Mouse (Mus musculus) left cerebral cortex, postnatal 25 days (tissue): ENCODE measurements around the gene Tsks. TPM values are rescaled to one million over a fixed set of nuclear protein-coding genes. Genes with fewer than 3 reads are reported as not detected.

Source experiments
- DNase-seq, 2 experiments: peaks; one replicate each; pipeline ENCODE4 v3.0.0; 2022; ENCODE audit warnings: low spot score in 2 of 2, mixed read lengths in 1 of 2
- intact Hi-C: fragments of 180-260 bp; cut with DNase I; formaldehyde crosslinking; loops from one replicate; pipeline ENCODE4 v1.15.1; 2025
- total RNA-seq, 2 experiments: library from RNA; stranded (reverse); gene quantifications; 2 replicates each; pipeline ENCODE4 v1.2.3; 2021

Gene Tsks
- total RNA-seq, 2 experiments from 2014 or later = 1.6 to 3.6 TPM

DNA sequence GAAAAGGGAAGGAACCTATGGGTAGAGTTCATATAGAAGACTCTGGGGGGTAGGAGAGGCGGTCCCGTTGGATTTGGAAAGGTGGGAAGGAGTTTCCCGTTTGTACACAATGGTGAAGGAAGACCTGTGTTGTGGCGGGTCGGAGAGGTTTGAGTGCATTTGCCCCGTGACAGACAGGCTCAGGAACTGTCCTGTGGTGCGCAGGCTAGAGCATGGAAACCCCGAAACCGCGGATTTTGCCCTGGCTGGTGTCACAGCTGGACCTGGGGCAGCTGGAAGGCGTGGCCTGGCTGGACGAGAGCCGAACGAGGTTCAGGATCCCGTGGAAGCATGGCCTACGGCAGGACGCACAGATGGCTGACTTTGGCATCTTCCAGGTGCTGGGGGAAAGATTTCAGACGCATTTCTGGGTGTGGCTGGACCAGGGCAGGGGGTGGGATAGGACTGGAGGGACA, 55.5 kb downstream of the Tsks start, which contains the start of gene Bcl2l12:
TSS of gene Bcl2l12 (minus strand) at position 212 of the 455 bp plus-strand sequence.
- intact Hi-C loops = loop anchor here (2.0 kb wide), 1 partner anchor 16 kb away; no protein-coding TSS in a partner anchor
- DNase-seq = no peak

DNA sequence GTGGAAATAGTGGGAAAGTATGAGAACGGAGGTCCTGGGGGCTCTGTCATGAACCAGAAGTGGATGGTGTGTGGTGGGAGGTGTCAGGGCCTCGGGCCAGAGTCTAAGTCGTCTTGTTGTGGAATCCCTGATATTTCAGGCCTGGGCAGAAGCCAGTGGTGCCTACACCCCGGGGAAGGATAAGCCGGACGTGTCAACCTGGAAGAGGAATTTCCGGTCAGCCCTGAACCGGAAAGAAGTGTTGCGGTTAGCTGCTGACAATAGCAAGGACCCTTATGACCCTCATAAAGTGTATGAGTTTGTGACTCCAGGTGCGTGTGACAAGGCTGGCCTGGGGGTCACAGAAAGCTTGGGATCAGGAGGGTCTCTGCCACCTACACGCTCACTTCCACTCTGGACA, 56.7 kb downstream of the Tsks start:
- no peak for DNase-seq
- intact Hi-C loops = loop anchor here (2.0 kb wide), 1 partner anchor 15 kb away; no protein-coding TSS in a partner anchor

DNA sequence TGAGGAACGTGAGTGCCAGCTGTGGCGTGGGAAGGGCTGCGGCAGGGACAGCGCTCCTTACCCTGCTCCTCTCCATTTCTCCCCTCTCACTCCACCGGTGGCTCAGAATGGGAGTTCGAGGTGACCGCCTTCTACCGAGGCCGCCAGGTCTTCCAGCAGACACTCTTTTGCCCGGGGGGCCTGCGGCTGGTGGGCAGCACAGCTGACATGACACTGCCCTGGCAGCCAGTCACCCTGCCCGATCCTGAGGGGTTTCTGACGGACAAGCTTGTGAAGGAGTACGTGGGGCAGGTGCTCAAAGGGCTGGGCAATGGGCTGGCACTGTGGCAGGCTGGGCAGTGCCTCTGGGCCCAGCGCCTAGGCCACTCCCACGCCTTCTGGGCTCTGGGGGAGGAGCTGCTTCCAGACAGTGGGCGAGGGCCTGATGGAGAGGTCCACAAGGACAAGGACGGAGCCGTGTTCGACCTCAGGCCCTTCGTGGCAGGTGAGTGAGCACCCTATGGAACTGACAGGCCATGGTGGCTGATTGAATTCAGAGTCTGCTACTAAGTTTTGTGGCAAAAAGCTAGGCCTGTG, 57.6 kb downstream of the Tsks start:
- intact Hi-C loops = no loop called here
- no peak for DNase-seq

DNA sequence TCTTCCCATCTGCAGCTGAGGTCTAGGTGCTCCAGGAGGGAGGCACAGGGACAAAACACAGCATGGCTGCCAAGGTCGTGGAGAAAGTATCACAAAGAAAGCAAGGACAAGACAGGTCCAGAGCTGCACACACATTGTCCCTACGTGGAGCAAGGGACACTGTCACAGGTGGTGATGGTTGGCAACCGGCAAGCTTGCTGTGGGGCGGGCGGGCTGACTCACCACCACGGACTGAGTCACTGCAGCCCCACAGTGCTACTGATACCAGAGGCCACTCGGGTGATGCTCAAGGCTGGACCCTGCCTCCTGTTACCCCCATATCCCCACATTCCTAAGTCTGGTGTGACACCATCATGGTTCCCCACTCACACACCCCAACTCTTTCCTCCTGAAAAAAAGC, 59.4 kb downstream of the Tsks start:
- DNase-seq = no peak
- intact Hi-C loops = no loop called here

DNA sequence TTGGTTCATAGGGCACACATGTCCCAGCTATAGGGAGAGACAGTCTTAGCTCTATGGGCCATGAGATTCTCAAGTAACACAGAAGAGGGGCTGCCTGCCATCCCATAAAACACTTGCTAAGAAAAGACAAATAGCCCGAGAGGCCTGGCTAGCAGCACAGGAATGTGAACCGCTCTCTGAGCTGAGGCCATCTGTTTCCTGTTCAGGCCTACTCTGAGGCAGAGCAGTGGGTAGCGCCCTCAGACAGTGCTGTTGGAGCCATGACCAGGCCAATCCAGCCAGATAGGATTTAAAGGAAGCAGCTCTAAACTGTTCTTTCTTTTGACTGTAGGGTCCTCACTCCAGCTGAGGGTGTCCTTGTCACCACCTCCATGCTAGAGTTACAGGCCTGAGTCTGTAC, 61.5 kb downstream of the Tsks start:
- no peak for DNase-seq
- intact Hi-C loops = no loop called here

DNA sequence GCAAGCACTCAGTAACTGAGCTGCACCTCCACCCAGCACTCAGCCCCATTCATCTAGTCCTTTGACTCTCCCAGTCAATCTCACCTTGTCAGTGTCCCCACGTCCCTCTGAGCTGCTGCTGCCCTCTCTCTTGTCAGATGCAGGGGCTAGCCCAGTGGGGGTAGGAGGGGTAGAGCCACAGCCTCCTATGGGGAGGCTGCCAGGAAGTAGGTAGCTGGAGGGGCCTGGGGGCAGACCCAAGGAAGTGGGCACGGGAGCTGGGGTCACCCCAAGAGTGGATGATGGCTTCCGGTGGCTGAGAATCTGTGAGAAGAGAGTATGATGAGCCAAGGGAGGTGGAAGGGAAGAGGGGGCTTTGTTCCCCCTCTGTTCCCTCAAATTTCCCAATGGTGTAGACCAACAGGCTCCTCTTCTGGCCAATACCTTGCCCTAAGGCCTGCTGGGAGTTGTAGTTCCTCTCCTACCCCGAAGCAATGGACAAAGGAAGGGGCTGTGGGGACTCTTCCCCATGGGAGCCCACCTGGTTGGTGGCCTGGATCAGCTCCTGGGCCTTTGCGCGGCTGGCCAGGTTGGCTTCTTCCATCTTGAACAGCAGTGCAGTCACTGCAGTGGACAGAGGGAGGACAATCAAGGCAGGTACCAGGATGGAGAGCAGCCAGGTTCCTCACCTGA, 62.5 kb downstream of the Tsks start:
- no peak for DNase-seq
- intact Hi-C loops = no loop called here

DNA sequence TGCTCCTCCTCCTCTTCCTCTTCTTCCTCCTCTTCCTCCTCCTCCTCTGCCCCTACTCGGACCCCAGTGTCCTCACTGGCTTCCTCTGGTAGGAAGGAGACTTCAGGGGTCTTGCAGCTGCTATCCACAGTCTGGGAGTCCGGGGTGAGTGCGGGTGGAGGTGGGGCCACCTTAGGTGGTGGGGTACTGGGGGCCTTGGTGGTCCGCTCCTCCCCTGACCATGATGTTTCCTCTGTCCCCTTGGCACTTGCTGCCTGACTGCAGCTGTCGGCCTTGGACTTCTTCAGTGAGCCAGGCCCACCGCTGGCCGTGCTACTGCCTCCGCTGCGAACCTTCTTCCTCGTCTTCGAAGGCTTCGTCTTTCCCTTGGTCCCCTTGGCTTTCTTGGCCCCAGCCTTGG, 63.5 kb downstream of the Tsks start:
- DNase-seq = no peak
- intact Hi-C loops = no loop called here

DNA sequence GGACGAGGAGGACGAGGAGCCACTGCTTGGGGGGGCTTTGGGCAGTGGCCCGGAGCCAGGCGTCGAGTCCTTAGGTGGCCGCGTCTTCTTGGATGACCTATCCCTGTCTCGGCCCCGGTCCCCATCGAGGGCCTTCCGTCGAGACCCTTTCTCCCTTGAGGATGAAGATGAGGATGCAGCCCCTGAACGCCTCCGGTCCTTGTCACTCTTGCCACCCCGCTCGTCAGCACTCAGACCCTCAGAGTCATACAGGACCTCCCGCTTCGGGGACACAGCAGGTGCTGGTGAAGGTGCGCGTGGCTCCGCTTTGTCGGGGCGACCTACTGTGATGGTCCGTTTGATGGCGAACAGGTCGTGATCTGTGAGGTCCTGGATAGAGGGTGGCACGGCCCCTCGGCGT, 64.1 kb downstream of the Tsks start:
- intact Hi-C loops = no loop called here
- DNase-seq = no peak

Other genes starting within 250 kb of the Tsks start
- not detected for gene Izumo2, start 234.5 kb upstream of the Tsks start, total RNA-seq
- gene Vrk3, start 194.8 kb upstream of the Tsks start, total RNA-seq = 10 to 100 TPM; 26.0 to 29.4 TPM
- under 1 TPM; 0.41 to 0.78 TPM for gene Zfp473, start 192.2 kb upstream of the Tsks start, total RNA-seq
- 10 to 100 TPM; 27.3 to 30.4 TPM for gene Nup62, start 127.1 kb upstream of the Tsks start, total RNA-seq
- gene Il4i1, start 126.8 kb upstream of the Tsks start, total RNA-seq = 1 to 10 TPM; 1.9 to 2.4 TPM
- gene Atf5, start 126.5 kb upstream of the Tsks start, total RNA-seq = 10 to 100 TPM; 23.3 to 25.5 TPM
- 10 to 100 TPM; 78.5 to 79.1 TPM for gene Akt1s1, start 94.2 kb upstream of the Tsks start, total RNA-seq
- 10 to 100 TPM; 61.6 to 72.9 TPM for gene Tbc1d17, start 94.1 kb upstream of the Tsks start, total RNA-seq
- gene Pnkp, start 86.1 kb upstream of the Tsks start, total RNA-seq = 10 to 100 TPM; 26.4 to 27.3 TPM
- gene Ptov1, start 73.4 kb upstream of the Tsks start, total RNA-seq = 100 to 1,000 TPM; 286 to 287 TPM
- gene Med25, start 50.5 kb upstream of the Tsks start, total RNA-seq = 10 to 100 TPM; 88.8 to 89.5 TPM
- 10 to 100 TPM; 20.7 to 25.5 TPM for gene Fuz, start 47.1 kb upstream of the Tsks start, total RNA-seq
- 100 to 1,000 TPM; 325 to 334 TPM for gene Ap2a1, start 13.7 kb upstream of the Tsks start, total RNA-seq
- gene Cpt1c, start 31.6 kb downstream of the Tsks start, total RNA-seq = 10 to 100 TPM; 89.3 to 95.9 TPM
- gene Prmt1, start 43.4 kb downstream of the Tsks start, total RNA-seq = 100 to 1,000 TPM; 140 to 163 TPM
- 10 to 100 TPM; 31.4 to 42.7 TPM for gene Irf3, start 54.4 kb downstream of the Tsks start, total RNA-seq
- 1 to 10 TPM; 2.7 TPM for gene Bcl2l12, start 55.5 kb downstream of the Tsks start, total RNA-seq
- 100 to 1,000 TPM; 161 to 163 TPM for gene Scaf1, start 73.2 kb downstream of the Tsks start, total RNA-seq
- 10 to 100 TPM; 12.0 to 13.8 TPM for gene Rras, start 74.8 kb downstream of the Tsks start, total RNA-seq
- gene Prr12, start 109.7 kb downstream of the Tsks start, total RNA-seq = 10 to 100 TPM; 59.1 to 65.5 TPM
- 10 to 100 TPM; 48.5 to 53.0 TPM for gene Nosip, start 119.2 kb downstream of the Tsks start, total RNA-seq
- gene Prrg2, start 119.5 kb downstream of the Tsks start, total RNA-seq = 1 to 10 TPM; 7.3 to 7.6 TPM
- 1 to 10 TPM; 5.3 to 6.0 TPM for gene Rcn3, start 149.0 kb downstream of the Tsks start, total RNA-seq
- gene Fcgrt, start 160.6 kb downstream of the Tsks start, total RNA-seq = 10 to 100 TPM; 22.7 to 24.1 TPM
- 100 to 1,000 TPM; 410 to 413 TPM for gene Rps11, start 181.2 kb downstream of the Tsks start, total RNA-seq
- 100 to 1,000 TPM; 630 to 639 TPM for gene Rpl13a, start 185.6 kb downstream of the Tsks start, total RNA-seq
- not detected for gene Gm45713, start 193.0 kb downstream of the Tsks start, total RNA-seq
- gene Flt3l, start 193.2 kb downstream of the Tsks start, total RNA-seq = 1 to 10 TPM; 3.3 to 5.4 TPM
- gene Pih1d1, start 211.1 kb downstream of the Tsks start, total RNA-seq = 10 to 100 TPM; 45.8 to 49.3 TPM
- gene Aldh16a1, start 211.4 kb downstream of the Tsks start, total RNA-seq = 10 to 100 TPM; 13.6 to 14.1 TPM
- 1,000 to 10,000 TPM; 1,365 to 1,520 TPM for gene Slc17a7, start 220.7 kb downstream of the Tsks start, total RNA-seq
- gene Gfy, start 236.4 kb downstream of the Tsks start, total RNA-seq = under 1 TPM in 1 of 2 experiments, not detected in 1; 0.18 TPM
- not detected for gene Pth2, start 237.8 kb downstream of the Tsks start, total RNA-seq